Mouse (Mus musculus) bone marrow, adult 2 months (tissue): ENCODE data around the gene Ninj2. TPM values are rescaled to one million over a fixed set of nuclear protein-coding genes. Genes with fewer than 3 reads are reported as not detected.

ENCODE experiments used
- H3K27ac ChIP-seq: fragments of 200-500 bp; 2 replicates; pipeline ENCODE4 v1.5.1; 2012; ENCODE audit warnings: low read depth, mild to moderate bottlenecking, control low read depth, inconsistent platforms, low read length; ENCODE audit not compliant: control insufficient read depth, poor library complexity, insufficient read depth
- H3K4me1 ChIP-seq: fragments of 200-500 bp; 2 replicates; pipeline ENCODE4 v1.6.1; 2011; ENCODE audit warnings: low read length; ENCODE audit not compliant: control insufficient read depth, insufficient read depth
- H3K4me3 ChIP-seq: fragments of 200-500 bp; replicated peaks from 2 replicates; pipeline ENCODE3; 2011; ENCODE audit warnings: mild to moderate bottlenecking, low read depth, low read length, control low read depth; ENCODE audit not compliant: control insufficient read depth
- CTCF ChIP-seq: fragments of 200-500 bp; IDR thresholded peaks from 2 replicates; pipeline ENCODE4 v1.5.1; 2011; ENCODE audit warnings: low read length, control low read depth; ENCODE audit not compliant: control insufficient read depth, insufficient read depth
- POLR2A ChIP-seq: fragments of 200-500 bp; IDR thresholded peaks from 2 replicates; pipeline ENCODE4 v1.6.1; 2011; ENCODE audit warnings: low read depth, mild to moderate bottlenecking, control low read depth, low read length, borderline replicate concordance; ENCODE audit not compliant: control insufficient read depth
- WGBS: fragments of 180-500 bp; shearing (Covaris S2); methylation state at CpG from one replicate; pipeline ENCODE4 v1.1.7; 2018; 5-methylcytosine and 5-hydroxymethylcytosine counted together
- polyA plus RNA-seq: library from polyadenylated mRNA; stranded (reverse); fragments of >200 nt; gene quantifications from 2 replicates; pipeline ENCODE4 v1.2.4, GENCODE M21; 2011; ENCODE audit warnings: low replicate concordance; ENCODE audit not compliant: missing spikeins, insufficient read depth, insufficient read length

The Ninj2 gene
- polyA plus RNA-seq, 1 experiment: not detected

DNA sequence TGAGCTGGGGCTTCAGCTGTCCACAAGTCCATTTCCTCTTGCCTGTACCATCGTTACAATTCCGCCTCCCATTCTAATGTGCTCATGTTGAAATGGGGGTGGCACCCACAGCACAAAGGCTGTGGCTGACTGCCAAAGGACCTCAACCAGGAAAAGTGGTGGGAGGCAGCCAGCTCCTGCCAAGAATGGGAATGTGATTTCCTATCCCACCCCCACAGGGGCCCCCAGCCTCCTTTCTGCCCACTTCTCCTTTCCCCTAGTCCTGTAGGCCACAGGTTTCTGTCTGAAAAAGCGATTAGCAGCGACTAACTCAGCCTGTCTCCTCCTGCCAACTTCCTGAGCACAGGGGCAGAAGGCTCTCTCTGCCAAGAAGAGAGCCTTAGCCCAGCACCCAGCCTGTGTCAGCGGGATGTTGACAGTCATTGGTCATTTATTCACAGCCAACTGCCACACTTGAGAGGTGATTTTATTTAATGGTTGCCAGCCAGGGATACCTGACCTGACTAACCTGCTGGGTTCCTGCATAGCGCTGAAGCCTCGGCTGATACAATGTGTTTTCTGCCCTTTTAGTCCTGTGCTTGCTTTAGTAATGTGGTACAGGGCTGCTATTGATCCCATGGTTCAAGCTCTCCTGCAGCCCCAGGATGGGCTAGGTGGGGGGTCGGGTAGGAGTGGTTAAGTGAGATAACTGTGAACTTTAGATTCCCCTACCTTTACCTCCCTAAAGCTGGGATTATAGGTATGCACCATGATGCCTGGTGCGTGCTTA is 66.2 kb downstream of the Ninj2 start:
- H3K4me3 ChIP-seq: no peak overlapping the region
- peak overlapping the region; percentile 9 for H3K27ac ChIP-seq
- 21% methylated on average over 9 of the region's 9 CpGs for WGBS
- TF ChIP-seq CTCF: no peak
- TF ChIP-seq POLR2A: no peak
- H3K4me1 ChIP-seq: peaks cover 8% of the 10 kb centered on the region

DNA sequence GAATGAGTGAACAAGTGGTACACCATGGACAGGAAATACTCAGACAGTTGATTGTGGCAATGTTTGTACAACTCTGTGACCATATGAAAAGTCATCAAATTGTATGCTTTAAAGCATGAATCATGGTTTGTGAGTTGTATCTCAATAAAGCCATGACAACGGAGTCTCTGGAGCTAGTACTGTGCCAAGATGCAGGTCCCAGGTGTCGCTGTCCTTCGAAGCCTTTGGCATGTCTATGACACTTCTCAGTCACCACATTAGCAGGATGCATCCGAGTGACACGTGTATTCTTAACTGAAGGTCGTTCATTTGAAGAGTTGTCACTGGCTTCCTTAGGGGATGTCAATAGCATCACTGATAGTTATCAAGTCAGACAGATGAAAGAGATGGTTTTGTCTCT is 69.8 kb downstream of the Ninj2 start:
- Histone ChIP-seq H3K4me3 (no peak overlapping the region), H3K4me1 (no peaks in the 10 kb centered on the region; the same call in 1 of the 2 replicates), H3K27ac (no peak overlapping the region)
- WGBS: 75% methylated on average over 6 of the region's 6 CpGs
- no peak for TF ChIP-seq CTCF
- TF ChIP-seq POLR2A: no peak

DNA sequence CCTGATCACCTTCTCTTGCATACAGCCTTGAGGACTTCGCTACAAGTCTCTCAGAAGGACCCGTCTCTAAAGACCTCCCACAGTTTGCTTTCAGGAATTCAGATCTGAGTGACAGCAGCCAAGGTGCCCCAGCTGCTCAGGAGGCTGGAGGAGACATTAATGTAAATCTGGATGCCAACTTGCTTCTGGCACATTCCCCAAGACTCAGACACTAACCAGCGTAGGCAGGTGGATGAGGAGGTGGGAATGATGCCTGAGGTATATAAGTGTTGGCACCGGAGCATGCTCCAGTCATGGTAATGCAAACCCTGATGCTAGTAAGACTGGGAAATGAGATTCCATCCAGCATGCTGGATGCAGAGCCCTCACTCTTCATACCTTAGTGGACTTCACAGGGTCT is 71.6 kb downstream of the Ninj2 start:
- 85% methylated on average over 4 of the region's 4 CpGs for WGBS
- no peak for TF ChIP-seq POLR2A
- no peak for TF ChIP-seq CTCF
- no peak overlapping the region for H3K27ac ChIP-seq
- no peak overlapping the region for H3K4me3 ChIP-seq
- no peaks in the 10 kb centered on the region for H3K4me1 ChIP-seq

DNA sequence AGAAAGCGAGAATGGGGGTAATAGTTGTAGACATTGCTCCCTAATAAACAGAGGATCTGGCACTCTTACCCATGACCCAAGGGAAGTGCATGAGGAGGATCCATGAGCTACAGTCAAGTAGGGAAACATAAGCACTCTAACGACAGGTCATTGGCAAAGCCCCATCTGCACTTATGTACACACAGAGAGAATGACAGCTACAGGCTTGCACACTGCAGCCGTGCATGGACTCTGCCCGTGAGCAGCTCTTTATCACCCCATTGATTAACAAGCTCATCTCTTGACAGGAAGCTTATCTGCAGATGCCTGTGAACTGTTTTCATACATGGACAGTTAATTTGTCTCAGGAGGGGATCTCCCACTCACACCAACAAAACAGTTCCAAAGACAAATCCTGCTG is 74.4 kb downstream of the Ninj2 start:
- Histone ChIP-seq H3K27ac (no peak overlapping the region), H3K4me3 (no peak overlapping the region), H3K4me1 (peaks cover 3% of the 10 kb centered on the region; the same call in 1 of the 2 replicates)
- WGBS: 76% methylated on average over 4 of the region's 4 CpGs
- TF ChIP-seq POLR2A: no peak
- no peak for TF ChIP-seq CTCF

DNA sequence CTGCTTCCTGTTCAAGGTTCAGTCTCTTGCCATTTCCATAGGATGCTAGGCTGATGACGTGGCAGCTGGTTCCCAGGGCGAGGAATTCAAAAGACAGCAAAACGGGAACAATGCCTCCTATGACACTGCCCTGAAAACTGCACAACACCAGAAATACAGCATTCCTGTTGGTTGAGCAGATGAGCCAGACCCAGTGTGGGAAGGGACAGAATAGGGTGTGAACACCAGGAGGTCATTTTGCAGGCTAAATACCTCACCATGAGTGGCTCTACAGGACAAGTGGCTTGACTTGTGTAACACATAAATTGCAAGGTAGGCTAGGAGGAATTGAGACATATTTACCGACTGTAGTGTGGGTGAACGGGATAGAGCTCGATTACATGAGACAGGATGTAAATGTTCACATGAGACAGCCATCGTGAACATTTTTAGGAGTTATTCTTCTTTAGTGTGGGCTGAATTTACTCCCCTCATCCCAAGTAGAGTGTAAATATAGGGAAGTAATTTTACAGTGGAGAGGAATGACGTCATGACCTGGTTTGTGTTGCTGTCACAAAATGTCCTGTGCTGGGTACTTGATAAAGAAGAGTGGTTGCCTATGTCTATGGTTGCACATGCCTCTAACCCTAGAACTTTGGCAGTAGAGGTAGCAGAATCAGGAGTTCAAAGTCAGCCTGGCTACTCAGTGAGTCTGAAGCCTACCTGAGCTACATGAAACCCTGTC is 79.3 kb downstream of the Ninj2 start:
- peak overlapping the region; percentile 24; the same call in 1 of the 2 replicates for H3K27ac ChIP-seq
- 52% methylated on average over 8 of the region's 8 CpGs for WGBS
- H3K4me1 ChIP-seq: peaks cover 6% of the 10 kb centered on the region; the same call in 1 of the 2 replicates
- no peak overlapping the region for H3K4me3 ChIP-seq
- TF ChIP-seq POLR2A (no peak), CTCF (no peak)

DNA sequence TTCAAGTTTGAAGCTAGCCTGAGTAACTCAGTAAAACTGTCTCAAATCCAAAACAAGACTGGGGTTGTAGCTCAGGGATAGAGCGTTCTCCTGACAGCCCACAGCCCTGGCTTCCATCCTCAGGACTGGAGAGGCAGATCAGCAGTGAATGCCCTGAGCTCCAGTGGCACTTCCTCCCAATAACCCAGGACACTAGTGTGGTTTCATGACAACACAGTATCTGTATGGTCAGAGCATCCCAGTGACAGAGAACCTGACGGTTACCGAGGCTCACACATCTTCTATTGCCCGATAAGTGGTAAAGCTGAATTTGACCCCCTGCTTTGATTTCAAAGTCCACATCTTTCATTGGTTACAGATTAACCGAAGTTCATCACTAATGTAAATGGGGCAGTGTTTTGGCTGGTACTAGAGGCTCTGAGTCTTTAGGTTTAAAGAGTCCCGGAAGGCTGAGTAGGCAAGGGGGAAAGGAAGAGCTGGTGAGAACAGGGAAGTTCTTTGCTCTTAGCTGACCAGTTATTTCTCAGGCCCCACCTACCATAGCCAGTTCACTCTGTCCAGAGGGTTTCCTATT is 81.0 kb downstream of the Ninj2 start:
- 44% methylated on average over 6 of the region's 6 CpGs for WGBS
- peaks cover 6% of the 10 kb centered on the region; the same call in 1 of the 2 replicates for H3K4me1 ChIP-seq
- peak overlapping the region; percentile 91 for H3K27ac ChIP-seq
- no peak for TF ChIP-seq POLR2A
- no peak for TF ChIP-seq CTCF
- no peak overlapping the region for H3K4me3 ChIP-seq

DNA sequence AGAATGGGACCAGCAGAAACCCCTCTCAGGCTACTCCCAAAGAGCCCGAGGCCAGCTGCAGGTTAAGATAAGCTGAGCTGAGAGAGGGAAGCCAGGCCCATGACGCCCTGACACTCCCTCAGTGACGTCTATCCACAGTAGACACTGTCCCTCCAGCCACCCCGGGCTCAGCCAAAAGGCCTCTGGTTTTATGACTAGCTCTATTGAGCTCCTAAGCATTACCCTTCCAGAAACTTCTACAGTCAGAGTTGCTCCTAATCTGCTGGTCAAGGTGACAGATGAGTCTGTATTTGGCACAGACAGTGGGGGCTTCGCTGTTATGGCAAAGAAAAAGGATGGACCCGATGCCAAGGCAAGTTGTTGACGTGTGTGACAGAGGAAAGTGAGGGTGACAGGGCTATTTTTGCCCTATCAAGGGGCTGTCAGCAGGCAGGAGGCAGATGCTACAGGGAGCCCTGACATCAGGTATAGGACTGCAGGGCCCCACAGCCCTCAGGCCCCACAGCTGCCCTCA is 81.5 kb downstream of the Ninj2 start:
- TF ChIP-seq CTCF: no peak
- 0 out of 2 replicates have a peak, but pooled peaks have one; percentile 33 for TF ChIP-seq POLR2A
- H3K4me1 ChIP-seq: peaks cover 9% of the 10 kb centered on the region
- peak overlapping the region; percentile 50 for H3K4me3 ChIP-seq
- H3K27ac ChIP-seq: peak overlapping the region; percentile 91
- 41% methylated on average over 7 of the region's 7 CpGs for WGBS

DNA sequence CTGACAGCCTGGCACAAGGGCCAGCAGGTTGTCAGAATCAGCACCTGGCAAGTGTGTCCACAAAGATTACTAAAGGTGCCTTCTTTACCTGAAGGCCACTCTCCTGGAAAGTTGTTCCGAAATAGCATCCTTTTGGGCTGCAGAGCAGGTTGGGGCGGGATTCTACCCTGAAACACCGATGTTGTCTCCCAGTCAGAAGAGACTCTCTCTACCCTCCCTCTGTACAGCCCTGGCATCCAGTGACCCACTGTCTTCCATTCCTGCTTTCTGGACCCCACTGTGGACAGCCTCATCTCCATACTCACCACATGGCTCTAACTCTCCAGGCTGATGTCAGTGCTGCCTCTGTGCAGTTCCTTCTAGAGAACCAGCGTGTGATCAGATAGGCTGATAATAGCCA is 82.5 kb downstream of the Ninj2 start:
- peak overlapping the region; percentile 41 for H3K27ac ChIP-seq
- peaks cover 9% of the 10 kb centered on the region for H3K4me1 ChIP-seq
- peak overlapping the region; percentile 25 for H3K4me3 ChIP-seq
- 89% methylated on average over 4 of the region's 4 CpGs for WGBS
- TF ChIP-seq POLR2A: no peak
- TF ChIP-seq CTCF: no peak

DNA sequence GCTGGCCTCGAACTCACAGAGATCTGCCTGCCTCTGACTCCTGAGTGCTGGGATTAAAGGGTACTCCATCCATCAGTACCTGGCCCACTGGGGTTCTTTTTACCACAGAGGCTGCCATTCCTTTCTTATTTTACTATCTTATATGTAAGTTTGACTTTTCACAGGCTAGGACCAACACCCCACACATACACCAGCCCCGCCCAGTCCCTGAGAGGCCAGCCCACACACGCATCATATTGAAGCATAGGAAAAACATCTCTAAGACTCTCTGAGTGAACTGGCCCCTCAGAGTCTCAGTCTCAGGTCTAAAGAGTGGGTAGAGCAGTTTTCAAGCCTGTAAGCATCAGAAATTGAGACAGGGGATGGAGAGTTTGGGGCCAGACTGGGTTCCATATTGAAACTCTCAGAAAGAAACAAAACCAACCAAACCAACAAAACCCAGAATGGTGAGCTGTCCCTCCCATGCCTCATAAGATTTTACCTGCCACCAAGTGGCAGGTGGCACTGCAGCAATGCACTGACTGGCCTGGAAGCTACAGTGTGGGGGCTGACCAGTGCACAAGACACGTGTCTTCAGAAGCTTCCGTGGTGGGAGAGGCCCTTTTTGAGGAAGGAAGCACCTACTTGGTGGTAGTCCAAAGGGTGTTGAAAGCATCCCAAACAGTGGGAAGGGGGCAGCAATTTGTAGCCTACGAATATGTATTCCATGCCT is 86.0 kb downstream of the Ninj2 start:
- peaks cover 3% of the 10 kb centered on the region for H3K4me1 ChIP-seq
- no peak for TF ChIP-seq POLR2A
- no peak for TF ChIP-seq CTCF
- H3K4me3 ChIP-seq: no peak overlapping the region
- H3K27ac ChIP-seq: peak overlapping the region; percentile 80
- 48% methylated on average over 6 of the region's 6 CpGs for WGBS
